Mouse (Mus musculus) ZHBTc4 (cell line): ENCODE results near the gene Acaa1a.
"Not testable (repeated sequence)": the region's sequence is repeated elsewhere in the genome, so short reads cannot be mapped to it uniquely, and the experiment has no call there.

ENCODE experiments used
- DNase-seq: peaks from one replicate; pipeline ENCODE4 v3.0.0-alpha.2; 2011; ENCODE audit warnings: low read depth, low spot score

Acaa1a gene

GRCm38 (mm10) chr9:119339106-119339505, 370 bp upstream of the Acaa1a start:
- DNase-seq: no peak

- no peak for DNase-seq
Measured at GRCm38 (mm10) chr9:119340212-119340580, 720 bp downstream of the Acaa1a start.

GRCm38 (mm10) chr9:119340909-119341816, 1.7 kb downstream of the Acaa1a start, which contains the start of gene Myd88:
Gene Myd88 (minus strand): TSS chr9:119341411.
- DNase-seq: peak; percentile 100

- DNase-seq: no peak
Measured at GRCm38 (mm10) chr9:119342728-119343127, 3.3 kb downstream of the Acaa1a start.

GRCm38 (mm10) chr9:119346376-119346775, 6.9 kb downstream of the Acaa1a start:
- DNase-seq: no peak

GRCm38 (mm10) chr9:119350531-119350930, 11.1 kb downstream of the Acaa1a start:
- no peak for DNase-seq

- DNase-seq: no peak
Measured at GRCm38 (mm10) chr9:119350947-119351705, 11.7 kb downstream of the Acaa1a start.

- DNase-seq: peak; percentile 89
Measured at GRCm38 (mm10) chr9:119352060-119352459, 12.6 kb downstream of the Acaa1a start.

GRCm38 (mm10) chr9:119353926-119354325, 14.4 kb downstream of the Acaa1a start:
- DNase-seq: no peak

- peak; percentile 43 for DNase-seq
Measured at GRCm38 (mm10) chr9:119355943-119356342, 16.5 kb downstream of the Acaa1a start.

- DNase-seq: peak; percentile 98
Measured at GRCm38 (mm10) chr9:119357331-119358057, 18.0 kb downstream of the Acaa1a start, which contains the start of gene Xylb. Gene Xylb (plus strand): TSS chr9:119357381.

- no peak for DNase-seq
Measured at GRCm38 (mm10) chr9:119358058-119358429, 18.6 kb downstream of the Acaa1a start.

- DNase-seq: peak; percentile 50
Measured at GRCm38 (mm10) chr9:119361416-119361815, 21.9 kb downstream of the Acaa1a start.

GRCm38 (mm10) chr9:119363229-119363628, 23.8 kb downstream of the Acaa1a start:
- no peak for DNase-seq

GRCm38 (mm10) chr9:119365284-119365683, 25.8 kb downstream of the Acaa1a start, which contains the start of gene Slc22a14:
Gene Slc22a14 (minus strand): TSS chr9:119365553.
- DNase-seq: no peak

GRCm38 (mm10) chr9:119368367-119368766, 28.9 kb downstream of the Acaa1a start:
- DNase-seq: no peak

- DNase-seq: not testable (repeated sequence)
Measured at GRCm38 (mm10) chr9:119370770-119371169, 31.3 kb downstream of the Acaa1a start.

- DNase-seq: no peak
Measured at GRCm38 (mm10) chr9:119371251-119371650, 31.8 kb downstream of the Acaa1a start.

- no peak for DNase-seq
Measured at GRCm38 (mm10) chr9:119375008-119375407, 35.5 kb downstream of the Acaa1a start.

- DNase-seq: peak; percentile 54
Measured at GRCm38 (mm10) chr9:119375556-119375955, 36.1 kb downstream of the Acaa1a start.

GRCm38 (mm10) chr9:119378231-119378630, 38.8 kb downstream of the Acaa1a start:
- no peak for DNase-seq

GRCm38 (mm10) chr9:119382603-119383002, 43.1 kb downstream of the Acaa1a start:
- no peak for DNase-seq
